Mouse (Mus musculus) ES-Bruce4 (cell line): ENCODE results near the gene Otud7a.

Source experiments
- CTCF ChIP-seq: IDR thresholded peaks from one replicate; pipeline ENCODE4 v1.8.1; 2011; ENCODE audit warnings: low read depth, low read length
- EP300 ChIP-seq: IDR thresholded peaks from 2 replicates; pipeline ENCODE4 v1.6.1; 2011; ENCODE audit warnings: low read depth, low read length; ENCODE audit not compliant: insufficient read depth
- POLR2A ChIP-seq: IDR thresholded peaks from one replicate; pipeline ENCODE4 v1.8.1; 2011; ENCODE audit warnings: low read length; ENCODE audit not compliant: insufficient read depth

- TF ChIP-seq CTCF, result no peak
- TF ChIP-seq POLR2A, result no peak
- no peak for TF ChIP-seq EP300
Observed at GRCm38 (mm10) chr7:63508079-63508478, 63.5 kb downstream of the Otud7a start.
